Mouse (Mus musculus): Measurements from ENCODE around the gene Inca1. TPM values are rescaled to one million over a fixed set of nuclear protein-coding genes. Genes with fewer than 3 reads are reported as not detected.

Gene Inca1
- polyA plus RNA-seq, 1 experiment = 4.0 TPM

- Histone ChIP-seq H3K27ac (ENCODE audit: insufficient read depth, low read length) (0 out of 2 replicates have a peak overlapping the region, but pooled peaks have one; percentile 4), H3K4me1 (ENCODE audit: control insufficient read depth, insufficient read depth, low read length) (no peaks in the 10 kb centered on the region; the same call in 1 of the 2 replicates), H3K4me3 (replicated peaks; ENCODE audit: insufficient read depth, low read depth, low read length) (peak overlapping the region; percentile 85), H3K27me3 (ENCODE audit: control insufficient read depth, insufficient read depth, low read length) (no peaks in the 10 kb centered on the region)
- under 1% methylated on average over 15 of the region's 15 CpGs for WGBS
- no peak for DNase-seq
- TF ChIP-seq POLR2A (IDR thresholded peaks at IDR 0.05; ENCODE audit: borderline replicate concordance, insufficient read depth, low read length) (peak; percentile 16; the same call in 1 of the 2 replicates), CTCF (IDR thresholded peaks at IDR 0.05; ENCODE audit: borderline replicate concordance, insufficient read depth, low read depth, low read length) (no peak)
These were observed 31.6 kb downstream of the Inca1 start for GRCm38 (mm10) chr11:70668335-70668770.

DNA sequence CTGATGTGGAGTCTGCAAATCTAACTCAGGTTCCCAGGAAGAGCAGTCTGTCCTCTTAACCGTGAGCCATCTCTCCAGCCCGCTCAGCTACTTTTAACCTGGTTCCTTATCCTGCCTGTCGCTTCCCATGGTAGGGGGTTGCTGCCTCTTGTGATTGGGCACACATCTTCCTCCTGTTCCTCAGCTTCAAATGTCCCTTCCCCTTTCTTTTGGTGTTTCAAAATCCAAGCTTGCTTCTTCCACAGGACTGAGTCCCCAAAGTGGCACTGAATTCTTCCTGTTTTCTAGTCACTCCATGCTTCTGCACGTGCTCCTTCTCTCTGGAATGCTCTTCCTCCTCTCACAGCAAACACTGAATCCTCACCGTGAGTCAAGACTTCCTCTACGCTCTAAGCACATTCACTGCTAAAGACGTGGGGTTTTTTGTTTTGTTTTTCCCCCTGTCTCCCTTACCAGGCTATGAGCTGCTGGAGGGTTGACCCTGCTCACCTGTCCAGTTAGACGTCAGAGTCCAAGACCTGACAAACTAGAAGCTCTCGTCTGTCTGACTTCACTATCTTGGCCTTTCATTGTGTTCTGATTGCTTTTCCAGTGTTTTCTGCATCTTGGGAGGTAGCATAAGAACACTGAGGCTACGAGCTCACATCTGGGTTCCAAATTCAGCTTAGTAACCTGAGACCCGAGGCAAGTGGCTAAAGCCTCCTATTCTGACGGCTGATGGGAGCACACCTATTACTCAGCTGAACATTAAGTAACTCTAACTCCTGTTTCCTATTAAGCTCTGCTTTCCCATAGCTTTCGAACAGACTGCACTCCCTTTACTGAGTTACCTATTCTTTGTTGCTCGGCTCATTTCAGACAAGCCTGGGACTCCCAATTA lies 32.4 kb downstream of the Inca1 start:
- no peak for TF ChIP-seq CTCF (IDR thresholded peaks at IDR 0.05; ENCODE audit: borderline replicate concordance, insufficient read depth, low read depth, low read length)
- TF ChIP-seq POLR2A (IDR thresholded peaks at IDR 0.05; ENCODE audit: borderline replicate concordance, insufficient read depth, low read length) = no peak
- Histone ChIP-seq H3K4me3 (replicated peaks; ENCODE audit: insufficient read depth, low read depth, low read length) (peak overlapping the region; percentile 85), H3K4me1 (ENCODE audit: control insufficient read depth, insufficient read depth, low read length) (no peaks in the 10 kb centered on the region; the same call in 1 of the 2 replicates), H3K27ac (ENCODE audit: insufficient read depth, low read length) (no peak overlapping the region), H3K27me3 (ENCODE audit: control insufficient read depth, insufficient read depth, low read length) (no peaks in the 10 kb centered on the region)
- WGBS = 67% methylated on average over 14 of the region's 14 CpGs
- peak in 1 of 2 experiments; percentile 13 for DNase-seq

DNA sequence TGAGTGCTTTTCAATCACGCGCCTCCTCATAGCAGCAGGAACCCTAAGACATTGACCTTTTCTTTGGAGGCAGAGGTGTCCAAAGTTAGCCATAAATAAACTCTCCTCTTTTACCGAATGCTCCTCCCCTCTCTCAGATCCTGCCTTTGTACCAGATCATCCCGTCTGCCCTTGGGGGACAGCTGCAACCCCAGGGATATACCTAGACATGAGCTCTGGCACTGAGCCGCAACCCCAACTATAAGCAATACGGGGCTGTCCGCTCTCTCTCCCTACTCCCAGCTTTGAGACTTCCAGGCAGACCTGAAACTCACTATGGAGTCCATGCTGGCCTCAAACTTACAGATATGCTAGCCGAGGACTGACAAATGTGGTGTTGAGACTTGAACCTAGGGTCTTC lies 33.3 kb downstream of the Inca1 start:
- 89% methylated on average over 8 of the region's 8 CpGs for WGBS
- H3K4me1 ChIP-seq (ENCODE audit: control insufficient read depth, insufficient read depth, low read length) = no peaks in the 10 kb centered on the region; the same call in 1 of the 2 replicates
- H3K27me3 ChIP-seq (ENCODE audit: control insufficient read depth, insufficient read depth, low read length) = no peaks in the 10 kb centered on the region
- H3K4me3 ChIP-seq (replicated peaks; ENCODE audit: insufficient read depth, low read depth, low read length) = no peak overlapping the region
- TF ChIP-seq POLR2A (IDR thresholded peaks at IDR 0.05; ENCODE audit: borderline replicate concordance, insufficient read depth, low read length) = no peak
- TF ChIP-seq CTCF (IDR thresholded peaks at IDR 0.05; ENCODE audit: borderline replicate concordance, insufficient read depth, low read depth, low read length) = no peak
- no peak overlapping the region for H3K27ac ChIP-seq (ENCODE audit: insufficient read depth, low read length)
- DNase-seq = no peak

- no peak for DNase-seq
- Histone ChIP-seq H3K27me3 (ENCODE audit: control insufficient read depth, insufficient read depth, low read length) (no peaks in the 10 kb centered on the region), H3K27ac (ENCODE audit: insufficient read depth, low read length) (no peak overlapping the region), H3K4me1 (ENCODE audit: control insufficient read depth, insufficient read depth, low read length) (no peaks in the 10 kb centered on the region; the same call in 1 of the 2 replicates), H3K4me3 (replicated peaks; ENCODE audit: insufficient read depth, low read depth, low read length) (no peak overlapping the region)
- 93% methylated on average over 9 of the region's 9 CpGs for WGBS
- TF ChIP-seq POLR2A (IDR thresholded peaks at IDR 0.05; ENCODE audit: borderline replicate concordance, insufficient read depth, low read length) = no peak
- TF ChIP-seq CTCF (IDR thresholded peaks at IDR 0.05; ENCODE audit: borderline replicate concordance, insufficient read depth, low read depth, low read length) = no peak
These were observed 35.2 kb downstream of the Inca1 start for GRCm38 (mm10) chr11:70664741-70665140.

DNA sequence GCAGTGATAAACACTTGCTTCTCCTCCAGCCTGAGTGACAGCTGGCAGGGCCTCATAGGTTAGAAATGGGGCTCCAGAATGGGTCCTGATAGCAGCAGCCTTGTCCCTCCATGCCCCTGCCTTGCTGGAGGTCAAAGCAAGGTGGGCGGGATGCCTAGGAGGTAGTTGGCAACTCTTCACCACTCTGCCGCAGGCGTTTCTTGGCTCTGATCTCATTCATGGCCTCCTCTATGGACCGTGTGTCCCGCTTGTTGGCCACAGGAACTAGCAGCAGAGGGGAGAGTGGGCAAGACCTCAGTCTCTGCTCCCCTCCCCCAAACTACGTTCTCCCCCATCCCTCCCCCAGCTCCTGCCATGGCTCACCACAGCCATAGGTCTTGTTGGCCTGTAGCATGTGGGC lies 36.0 kb downstream of the Inca1 start:
- TF ChIP-seq POLR2A (IDR thresholded peaks at IDR 0.05; ENCODE audit: borderline replicate concordance, insufficient read depth, low read length) = no peak
- no peak for TF ChIP-seq CTCF (IDR thresholded peaks at IDR 0.05; ENCODE audit: borderline replicate concordance, insufficient read depth, low read depth, low read length)
- no peaks in the 10 kb centered on the region; the same call in 1 of the 2 replicates for H3K4me1 ChIP-seq (ENCODE audit: control insufficient read depth, insufficient read depth, low read length)
- H3K27me3 ChIP-seq (ENCODE audit: control insufficient read depth, insufficient read depth, low read length) = no peaks in the 10 kb centered on the region
- DNase-seq = no peak
- no peak overlapping the region for H3K4me3 ChIP-seq (replicated peaks; ENCODE audit: insufficient read depth, low read depth, low read length)
- 46% methylated on average over 6 of the region's 6 CpGs for WGBS
- no peak overlapping the region for H3K27ac ChIP-seq (ENCODE audit: insufficient read depth, low read length)

GRCm38 (mm10) chr11:70663101-70663500 lies 36.9 kb downstream of the Inca1 start:
- Histone ChIP-seq H3K27me3 (ENCODE audit: control insufficient read depth, insufficient read depth, low read length) (no peaks in the 10 kb centered on the region), H3K4me1 (ENCODE audit: control insufficient read depth, insufficient read depth, low read length) (no peaks in the 10 kb centered on the region; the same call in 1 of the 2 replicates), H3K27ac (ENCODE audit: insufficient read depth, low read length) (no peak overlapping the region), H3K4me3 (replicated peaks; ENCODE audit: insufficient read depth, low read depth, low read length) (no peak overlapping the region)
- TF ChIP-seq CTCF (IDR thresholded peaks at IDR 0.05; ENCODE audit: borderline replicate concordance, insufficient read depth, low read depth, low read length) = no peak
- no peak for TF ChIP-seq POLR2A (IDR thresholded peaks at IDR 0.05; ENCODE audit: borderline replicate concordance, insufficient read depth, low read length)
- 90% methylated on average over 8 of the region's 8 CpGs for WGBS
- no peak for DNase-seq

DNA sequence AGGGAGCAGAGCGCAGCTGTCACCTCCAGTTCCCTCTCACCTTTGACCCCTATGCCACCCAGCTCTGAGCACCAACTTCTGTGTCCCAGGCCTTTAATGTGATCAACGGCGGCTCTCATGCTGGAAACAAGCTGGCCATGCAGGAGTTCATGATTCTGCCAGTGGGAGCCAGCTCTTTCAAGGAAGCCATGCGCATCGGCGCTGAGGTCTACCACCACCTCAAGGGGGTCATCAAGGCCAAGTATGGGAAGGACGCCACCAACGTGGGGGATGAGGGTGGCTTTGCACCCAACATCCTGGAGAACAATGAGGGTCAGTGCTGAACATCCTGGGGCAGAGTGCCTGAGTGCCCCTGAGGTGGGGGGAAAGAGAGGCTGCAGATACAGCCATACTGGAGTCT lies 39.4 kb downstream of the Inca1 start:
- Histone ChIP-seq H3K4me1 (ENCODE audit: control insufficient read depth, insufficient read depth, low read length) (peaks cover 6% of the 10 kb centered on the region), H3K4me3 (replicated peaks; ENCODE audit: insufficient read depth, low read depth, low read length) (no peak overlapping the region), H3K27ac (ENCODE audit: insufficient read depth, low read length) (no peak overlapping the region), H3K27me3 (ENCODE audit: control insufficient read depth, insufficient read depth, low read length) (no peaks in the 10 kb centered on the region)
- 89% methylated on average over 8 of the region's 8 CpGs for WGBS
- no peak for DNase-seq
- no peak for TF ChIP-seq CTCF (IDR thresholded peaks at IDR 0.05; ENCODE audit: borderline replicate concordance, insufficient read depth, low read depth, low read length)
- TF ChIP-seq POLR2A (IDR thresholded peaks at IDR 0.05; ENCODE audit: borderline replicate concordance, insufficient read depth, low read length) = no peak

GRCm38 (mm10) chr11:70658942-70659341 lies 41.0 kb downstream of the Inca1 start:
- TF ChIP-seq POLR2A (IDR thresholded peaks at IDR 0.05; ENCODE audit: borderline replicate concordance, insufficient read depth, low read length) (no peak), CTCF (IDR thresholded peaks at IDR 0.05; ENCODE audit: borderline replicate concordance, insufficient read depth, low read depth, low read length) (no peak)
- H3K4me1 ChIP-seq (ENCODE audit: control insufficient read depth, insufficient read depth, low read length) = peaks cover 6% of the 10 kb centered on the region
- no peaks in the 10 kb centered on the region for H3K27me3 ChIP-seq (ENCODE audit: control insufficient read depth, insufficient read depth, low read length)
- H3K27ac ChIP-seq (ENCODE audit: insufficient read depth, low read length) = no peak overlapping the region
- no peak overlapping the region for H3K4me3 ChIP-seq (replicated peaks; ENCODE audit: insufficient read depth, low read depth, low read length)
- DNase-seq = no peak
- 76% methylated on average over 8 of the region's 8 CpGs for WGBS

Measured in cerebellum, adult 2 months (tissue).